Mouse (Mus musculus) midbrain, embryonic 15.5 days (tissue): ENCODE data around the gene Kcnd3. TPM values are rescaled to one million over a fixed set of nuclear protein-coding genes. Genes with fewer than 3 reads are reported as not detected.

Experiments
- ATAC-seq: fragments of 200-750 bp; cut with Nextera tagmentation; replicated peaks from 2 replicates; pipeline ENCODE4 v1.8.0; 2017; ENCODE audit warnings: moderate TSS enrichment
- H3K27ac ChIP-seq: fragments of 300-500 bp; sonication (generic); 2 replicates; pipeline ENCODE4 v1.5.1; 2015; ENCODE audit warnings: mild to moderate bottlenecking, inconsistent platforms
- H3K27me3 ChIP-seq: fragments of 300-500 bp; sonication (generic); replicated peaks from 2 replicates; pipeline ENCODE4 v1.6.1; 2015; ENCODE audit warnings: inconsistent platforms
- H3K36me3 ChIP-seq: fragments of 300-500 bp; sonication (generic); replicated peaks from 2 replicates; pipeline ENCODE4 v1.6.1; 2015; ENCODE audit warnings: inconsistent platforms
- H3K4me1 ChIP-seq: fragments of 300-500 bp; sonication (generic); 2 replicates; pipeline ENCODE4 v1.6.1; 2015; ENCODE audit warnings: inconsistent platforms
- H3K4me2 ChIP-seq: fragments of 300-500 bp; sonication (generic); 2 replicates; pipeline ENCODE4 v1.6.1; 2015; ENCODE audit warnings: inconsistent platforms, mild to moderate bottlenecking, moderate library complexity
- H3K4me3 ChIP-seq: fragments of 300-500 bp; sonication (generic); 2 replicates; pipeline ENCODE4 v1.5.1; 2015; ENCODE audit warnings: mild to moderate bottlenecking, inconsistent platforms
- H3K9ac ChIP-seq: fragments of 300-500 bp; sonication (generic); 2 replicates; pipeline ENCODE4 v1.6.1; 2015; ENCODE audit warnings: mild to moderate bottlenecking, inconsistent platforms
- H3K9me3 ChIP-seq: fragments of 300-500 bp; sonication (generic); 2 replicates; pipeline ENCODE4 v1.6.1; 2016; ENCODE audit warnings: inconsistent platforms
- WGBS: fragments of 180-500 bp; shearing (Covaris S2); methylation state at CpG from one replicate; pipeline ENCODE4 v1.1.7; 2015; ENCODE audit warnings: mixed read lengths; 5-methylcytosine and 5-hydroxymethylcytosine counted together
- polyA plus RNA-seq: library from polyadenylated mRNA; unstranded; fragments of >200 nt; fragmentation: Nextera tagmentation; extraction: Ambion mirVana; gene quantifications from 2 replicates; pipeline ENCODE4 v1.2.1, GENCODE M21; 2015

The Kcnd3 gene
- polyA plus RNA-seq, 1 experiment from 2014 or later = 12.5 TPM

DNA sequence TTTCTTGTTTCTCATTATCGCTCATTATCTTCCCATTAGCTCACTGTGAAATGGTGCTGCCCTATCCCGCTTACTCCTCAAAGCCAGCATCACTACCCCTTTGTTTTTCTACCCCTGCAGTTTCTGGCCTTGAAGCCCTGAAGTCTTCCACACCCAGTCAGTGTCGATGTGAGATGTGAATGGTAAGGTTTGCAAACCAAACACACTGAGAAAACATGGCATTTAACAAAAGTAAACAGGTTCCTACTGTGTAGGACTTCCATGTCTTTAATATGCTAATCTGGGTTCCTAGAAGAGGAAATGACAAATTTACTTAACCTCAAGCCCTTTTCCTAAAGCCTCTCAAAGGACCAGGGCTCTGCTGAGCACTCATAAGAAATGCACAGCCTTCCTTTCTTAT is 118.7 kb downstream of the Kcnd3 start:
- no peak for ATAC-seq
- H3K4me3 ChIP-seq = no peak overlapping the region
- no peak overlapping the region for H3K27ac ChIP-seq
- 44% methylated on average over 3 of the region's 3 CpGs for WGBS
- peaks cover 54% of the 10 kb centered on the region for H3K4me1 ChIP-seq
- H3K9ac ChIP-seq = no peak overlapping the region
- no peaks in the 10 kb centered on the region for H3K9me3 ChIP-seq
- no peaks in the 10 kb centered on the region for H3K27me3 ChIP-seq
- H3K36me3 ChIP-seq = no peaks in the 10 kb centered on the region
- no peak overlapping the region for H3K4me2 ChIP-seq

DNA sequence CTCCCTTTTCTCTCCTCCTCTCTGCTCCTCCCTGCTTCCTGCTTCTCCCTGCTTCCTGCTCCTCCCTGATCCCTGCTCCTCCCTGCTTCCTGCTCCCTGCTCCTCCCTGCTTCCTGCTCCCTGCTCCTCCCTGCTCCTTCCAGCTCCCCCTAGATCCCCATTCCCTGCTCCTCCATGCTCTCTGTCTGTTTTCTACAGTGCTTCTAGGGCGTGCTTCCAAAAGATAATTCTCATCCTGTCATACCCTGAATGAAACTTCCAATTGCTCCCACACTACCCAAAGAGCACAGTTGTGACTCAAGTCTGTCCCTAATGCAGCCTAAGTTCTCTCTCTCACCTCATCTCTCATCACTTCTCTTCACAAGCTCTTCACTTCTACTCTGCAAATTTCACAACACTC is 119.8 kb downstream of the Kcnd3 start:
- Histone ChIP-seq H3K4me1 (peaks cover 44% of the 10 kb centered on the region), H3K27ac (no peak overlapping the region), H3K27me3 (no peaks in the 10 kb centered on the region), H3K9ac (no peak overlapping the region), H3K36me3 (no peaks in the 10 kb centered on the region), H3K9me3 (no peaks in the 10 kb centered on the region), H3K4me3 (no peak overlapping the region), H3K4me2 (no peak overlapping the region)
- 86% methylated on average over 1 of the region's 1 CpGs for WGBS
- no peak for ATAC-seq

DNA sequence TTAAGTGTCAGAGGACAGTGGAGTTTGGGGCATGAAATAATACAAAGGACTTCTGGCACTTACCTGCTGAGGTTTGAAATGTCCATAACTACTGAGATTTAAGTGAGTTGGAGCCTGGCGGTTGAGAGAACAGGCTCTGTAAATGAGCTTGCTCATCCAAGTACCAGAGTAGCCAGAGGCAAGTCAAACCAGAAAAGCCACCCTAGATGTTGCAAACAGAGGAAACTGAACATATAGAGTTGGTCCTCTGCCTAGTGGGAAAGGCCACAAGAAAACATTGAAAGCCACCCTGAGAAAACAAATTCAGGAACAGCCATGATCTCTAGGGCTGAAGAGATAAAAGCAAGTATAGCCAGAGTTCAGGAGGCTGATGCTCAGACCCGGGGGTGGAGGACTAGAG is 121.0 kb downstream of the Kcnd3 start:
- Histone ChIP-seq H3K36me3 (no peaks in the 10 kb centered on the region), H3K27me3 (no peaks in the 10 kb centered on the region), H3K9ac (no peak overlapping the region), H3K4me2 (no peak overlapping the region), H3K9me3 (no peaks in the 10 kb centered on the region), H3K4me1 (peaks cover 32% of the 10 kb centered on the region), H3K4me3 (no peak overlapping the region), H3K27ac (no peak overlapping the region)
- ATAC-seq = no peak
- 81% methylated on average over 2 of the region's 2 CpGs for WGBS

DNA sequence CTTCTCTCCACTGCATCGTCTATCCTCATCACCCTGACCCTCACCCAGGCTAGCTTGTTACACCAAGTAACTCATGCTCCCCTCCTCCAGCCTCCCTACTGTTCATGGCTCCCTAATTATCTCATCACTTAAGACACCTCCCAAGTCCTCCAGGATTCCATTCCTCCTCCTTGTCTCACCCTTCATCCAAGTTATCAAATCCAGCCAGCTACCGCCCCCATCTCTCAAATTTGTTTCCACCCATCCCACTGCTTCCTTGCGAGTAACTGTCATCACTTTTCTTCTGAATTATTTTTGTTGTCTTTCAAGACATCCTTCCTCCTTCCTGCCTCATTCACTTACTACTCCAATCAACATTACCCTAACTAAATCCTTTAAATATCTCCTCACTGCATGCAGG is 126.2 kb downstream of the Kcnd3 start:
- WGBS = 80% methylated on average over 3 of the region's 3 CpGs
- H3K9me3 ChIP-seq = no peaks in the 10 kb centered on the region
- no peak overlapping the region for H3K27ac ChIP-seq
- no peaks in the 10 kb centered on the region for H3K27me3 ChIP-seq
- H3K4me3 ChIP-seq = no peak overlapping the region
- H3K4me2 ChIP-seq = no peak overlapping the region
- H3K9ac ChIP-seq = no peak overlapping the region
- H3K4me1 ChIP-seq = peaks cover 3% of the 10 kb centered on the region; the same call in 1 of the 2 replicates
- no peaks in the 10 kb centered on the region for H3K36me3 ChIP-seq
- ATAC-seq = no peak

DNA sequence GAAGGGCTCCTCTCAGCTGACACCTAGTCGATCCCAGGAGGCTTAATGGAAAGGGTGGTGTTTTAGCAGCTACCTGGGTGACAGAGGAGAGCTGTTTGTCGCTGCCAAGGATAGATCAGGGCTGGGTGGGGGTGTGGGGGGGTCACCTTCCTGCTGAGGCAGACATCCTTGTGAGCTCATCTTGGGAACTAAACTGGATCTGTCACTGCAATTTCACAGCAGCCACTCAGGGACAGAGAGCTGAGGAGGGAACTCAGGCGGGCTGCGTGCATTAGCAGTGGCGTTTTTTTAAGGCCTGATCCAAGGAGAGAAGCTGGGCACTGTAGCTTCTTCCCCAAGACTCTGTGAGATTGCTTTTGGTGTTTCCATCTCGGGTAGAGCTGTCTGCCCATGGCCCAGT is 129.0 kb downstream of the Kcnd3 start:
- ATAC-seq = 0 out of 2 replicates have a peak, but pooled peaks have one; percentile 35
- Histone ChIP-seq H3K9me3 (no peaks in the 10 kb centered on the region), H3K27me3 (no peaks in the 10 kb centered on the region), H3K36me3 (no peaks in the 10 kb centered on the region), H3K4me2 (no peak overlapping the region), H3K27ac (no peak overlapping the region), H3K4me3 (no peak overlapping the region), H3K4me1 (peaks cover 12% of the 10 kb centered on the region), H3K9ac (no peak overlapping the region)
- 46% methylated on average over 6 of the region's 6 CpGs for WGBS

DNA sequence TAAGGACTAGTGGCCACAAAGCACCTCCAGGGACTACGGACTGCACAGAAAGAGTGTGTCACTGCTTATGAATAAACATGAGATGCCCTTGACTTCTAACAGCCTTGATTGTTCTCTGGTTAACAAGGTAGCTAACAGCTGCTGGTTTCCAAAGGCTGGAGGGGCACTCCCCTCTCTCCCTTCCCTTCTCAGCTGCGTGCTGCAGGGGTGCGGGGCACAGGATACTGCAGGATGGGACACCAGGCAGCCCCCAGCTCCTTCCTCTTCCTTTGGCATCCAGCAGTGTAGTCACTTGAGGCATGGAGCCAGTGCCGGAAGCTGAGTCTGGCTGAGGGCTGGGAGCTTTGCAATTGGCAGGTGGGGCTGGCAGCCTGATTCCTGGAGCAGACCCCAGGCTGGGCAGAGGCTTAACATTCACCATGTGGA is 133.6 kb downstream of the Kcnd3 start:
- H3K9ac ChIP-seq = no peak overlapping the region
- ATAC-seq = peak; percentile 65
- no peak overlapping the region for H3K4me3 ChIP-seq
- H3K27ac ChIP-seq = no peak overlapping the region; the same call in 1 of the 2 replicates
- no peaks in the 10 kb centered on the region for H3K27me3 ChIP-seq
- H3K4me2 ChIP-seq = no peak overlapping the region
- 7% methylated on average over 4 of the region's 4 CpGs for WGBS
- H3K9me3 ChIP-seq = no peaks in the 10 kb centered on the region
- no peaks in the 10 kb centered on the region for H3K36me3 ChIP-seq
- peaks cover 25% of the 10 kb centered on the region for H3K4me1 ChIP-seq

DNA sequence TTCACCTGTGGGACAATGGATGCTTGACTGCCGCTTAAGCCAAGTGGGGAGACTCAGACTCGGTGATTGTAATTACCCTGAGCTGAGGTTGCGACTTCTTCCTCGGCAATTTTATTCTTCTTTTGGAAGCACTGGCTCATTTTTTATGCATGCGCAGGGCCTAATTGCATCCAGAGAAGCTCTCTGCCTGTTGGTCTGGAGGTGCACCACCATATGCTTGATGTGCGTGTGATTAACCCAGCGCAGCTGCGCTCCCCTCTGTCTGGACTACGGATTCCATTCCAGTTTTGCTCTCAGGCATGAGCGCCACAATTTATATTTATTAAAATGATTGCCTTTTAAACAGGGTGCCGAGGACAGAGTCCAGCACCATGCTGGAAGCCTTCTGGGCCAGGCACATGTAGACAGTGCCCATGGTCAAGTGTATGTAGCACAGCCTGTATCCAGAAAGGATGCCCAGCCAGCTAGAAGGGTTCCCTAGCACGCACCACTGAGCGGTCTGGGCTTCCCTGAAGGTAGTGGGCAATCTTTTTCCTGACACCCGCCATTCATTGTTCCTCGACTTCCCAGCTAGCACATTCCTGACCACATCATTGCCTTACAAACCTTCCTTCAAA is 138.0 kb downstream of the Kcnd3 start:
- Histone ChIP-seq H3K36me3 (no peaks in the 10 kb centered on the region), H3K4me2 (no peak overlapping the region), H3K9ac (no peak overlapping the region), H3K9me3 (no peaks in the 10 kb centered on the region), H3K27ac (peak overlapping the region; percentile 73), H3K27me3 (no peaks in the 10 kb centered on the region), H3K4me1 (peaks cover 25% of the 10 kb centered on the region), H3K4me3 (no peak overlapping the region)
- 49% methylated on average over 15 of the region's 15 CpGs for WGBS
- peak; percentile 73 for ATAC-seq

DNA sequence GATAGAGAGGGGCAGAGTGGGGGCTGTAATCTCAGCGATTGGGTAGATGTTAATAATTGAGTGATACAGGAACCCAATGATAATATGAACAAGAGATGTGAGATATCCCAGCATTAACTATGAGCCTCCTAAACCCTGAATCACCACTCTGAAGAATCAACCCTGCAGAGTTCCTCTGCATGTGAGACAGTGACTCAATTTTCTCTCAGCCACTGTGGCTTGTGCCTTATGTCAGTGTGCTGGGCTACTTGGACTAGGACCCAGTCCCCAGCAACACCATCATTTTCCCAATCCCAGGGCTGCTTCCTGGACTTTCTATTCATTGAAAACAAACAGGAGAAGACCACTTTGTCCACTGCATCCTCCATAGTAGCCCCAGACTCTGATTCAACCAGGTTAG is 139.6 kb downstream of the Kcnd3 start:
- H3K4me2 ChIP-seq = no peak overlapping the region
- 94% methylated on average over 1 of the region's 1 CpGs for WGBS
- no peaks in the 10 kb centered on the region for H3K9me3 ChIP-seq
- no peak overlapping the region for H3K9ac ChIP-seq
- ATAC-seq = no peak
- no peak overlapping the region for H3K27ac ChIP-seq
- no peaks in the 10 kb centered on the region for H3K36me3 ChIP-seq
- H3K27me3 ChIP-seq = no peaks in the 10 kb centered on the region
- H3K4me3 ChIP-seq = no peak overlapping the region
- peaks cover 16% of the 10 kb centered on the region for H3K4me1 ChIP-seq

DNA sequence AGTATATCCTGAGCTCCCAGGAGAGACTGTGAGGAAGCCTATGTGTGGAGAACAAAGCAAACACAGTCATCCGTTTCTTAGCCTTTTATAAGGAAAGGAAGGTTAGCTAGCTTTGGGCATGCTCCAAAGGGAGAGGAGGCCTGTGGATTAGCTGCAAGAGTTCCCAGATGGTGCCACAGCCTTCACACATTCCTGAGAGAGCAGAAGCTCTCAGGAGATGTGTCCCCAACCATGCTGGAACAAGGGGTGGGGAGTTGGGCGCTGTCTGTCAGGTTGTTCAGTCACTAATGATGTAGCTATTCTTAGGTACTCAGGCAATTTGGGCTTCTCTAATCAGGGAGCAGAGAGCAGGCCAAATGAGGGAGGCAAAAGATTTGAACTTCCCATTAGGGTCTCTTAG is 140.1 kb downstream of the Kcnd3 start:
- H3K27ac ChIP-seq = no peak overlapping the region
- H3K27me3 ChIP-seq = no peaks in the 10 kb centered on the region
- no peak overlapping the region for H3K4me2 ChIP-seq
- H3K4me3 ChIP-seq = no peak overlapping the region
- H3K9ac ChIP-seq = no peak overlapping the region
- H3K36me3 ChIP-seq = no peaks in the 10 kb centered on the region
- no peak for ATAC-seq
- H3K9me3 ChIP-seq = no peaks in the 10 kb centered on the region
- 61% methylated on average over 2 of the region's 2 CpGs for WGBS
- H3K4me1 ChIP-seq = peaks cover 16% of the 10 kb centered on the region

DNA sequence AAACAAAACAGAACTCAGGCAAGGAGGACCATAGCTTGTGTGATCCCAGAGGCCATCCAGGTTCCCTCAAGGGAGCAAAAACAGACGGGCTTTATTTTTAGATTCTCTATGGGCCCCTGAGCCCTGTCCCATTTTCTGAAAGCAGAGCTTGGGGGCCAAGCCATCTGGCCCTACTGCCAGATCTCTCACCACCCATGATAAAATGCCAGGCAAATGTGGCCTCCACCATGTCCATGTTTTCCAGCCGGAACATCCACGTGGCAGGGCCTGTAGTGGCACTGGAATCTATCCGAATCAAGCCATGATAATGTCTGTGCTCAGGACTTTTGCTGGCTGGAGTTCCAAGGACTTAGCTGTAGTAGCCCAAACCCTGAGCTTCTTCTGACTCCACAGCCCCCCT is 148.4 kb downstream of the Kcnd3 start:
- no peaks in the 10 kb centered on the region for H3K4me1 ChIP-seq
- no peak overlapping the region for H3K4me2 ChIP-seq
- H3K27ac ChIP-seq = no peak overlapping the region
- no peaks in the 10 kb centered on the region for H3K9me3 ChIP-seq
- H3K27me3 ChIP-seq = no peaks in the 10 kb centered on the region
- H3K4me3 ChIP-seq = no peak overlapping the region
- no peak for ATAC-seq
- H3K36me3 ChIP-seq = no peaks in the 10 kb centered on the region
- no peak overlapping the region for H3K9ac ChIP-seq
- WGBS = 92% methylated on average over 4 of the region's 4 CpGs

DNA sequence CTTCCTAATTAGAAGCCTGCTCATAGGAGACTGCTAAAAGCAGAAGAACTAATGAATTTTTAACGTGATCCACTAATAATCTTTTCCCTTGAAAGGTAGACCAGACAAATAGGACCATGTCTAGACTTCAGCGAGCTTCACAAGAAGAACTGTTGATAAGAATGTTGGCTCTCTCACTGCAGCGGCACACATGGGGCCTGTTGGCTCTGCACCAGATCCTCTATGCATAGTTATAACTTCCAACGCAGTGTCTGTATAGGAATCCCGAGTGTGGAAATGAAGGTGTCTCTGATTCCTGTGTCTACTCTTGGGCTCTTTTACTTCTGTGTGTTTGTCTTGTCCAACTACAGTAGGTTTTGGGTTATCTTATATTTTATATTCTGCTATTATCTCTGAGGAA is 150.8 kb downstream of the Kcnd3 start:
- no peaks in the 10 kb centered on the region for H3K27me3 ChIP-seq
- no peak overlapping the region for H3K27ac ChIP-seq
- H3K4me1 ChIP-seq = no peaks in the 10 kb centered on the region
- no peak overlapping the region for H3K4me2 ChIP-seq
- 81% methylated on average over 5 of the region's 5 CpGs for WGBS
- no peak for ATAC-seq
- H3K9me3 ChIP-seq = no peaks in the 10 kb centered on the region
- no peak overlapping the region for H3K9ac ChIP-seq
- no peak overlapping the region for H3K4me3 ChIP-seq
- no peaks in the 10 kb centered on the region for H3K36me3 ChIP-seq

DNA sequence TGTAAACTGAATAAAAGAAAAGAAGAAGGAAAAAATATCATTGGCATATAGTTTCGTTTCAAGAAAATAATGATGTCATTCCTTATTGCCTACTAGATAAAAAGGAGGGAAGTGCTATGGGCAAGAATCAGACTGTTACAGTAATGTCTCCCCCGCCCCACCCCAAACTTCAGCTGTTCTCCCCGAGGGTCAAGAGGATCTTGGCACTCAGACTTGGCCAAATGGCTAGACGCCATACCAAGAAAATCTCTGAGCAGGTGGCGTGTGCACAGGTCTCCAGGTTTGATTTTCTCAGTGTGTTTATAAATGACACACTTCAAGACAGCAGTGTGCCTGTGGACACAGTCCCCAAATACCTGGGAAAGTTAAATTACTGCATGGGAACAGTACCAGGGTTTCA is 153.6 kb downstream of the Kcnd3 start:
- Histone ChIP-seq H3K4me2 (no peak overlapping the region), H3K9me3 (no peaks in the 10 kb centered on the region), H3K4me3 (no peak overlapping the region), H3K27me3 (no peaks in the 10 kb centered on the region), H3K4me1 (no peaks in the 10 kb centered on the region), H3K36me3 (no peaks in the 10 kb centered on the region), H3K9ac (no peak overlapping the region), H3K27ac (no peak overlapping the region)
- WGBS = 77% methylated on average over 5 of the region's 5 CpGs
- no peak for ATAC-seq

DNA sequence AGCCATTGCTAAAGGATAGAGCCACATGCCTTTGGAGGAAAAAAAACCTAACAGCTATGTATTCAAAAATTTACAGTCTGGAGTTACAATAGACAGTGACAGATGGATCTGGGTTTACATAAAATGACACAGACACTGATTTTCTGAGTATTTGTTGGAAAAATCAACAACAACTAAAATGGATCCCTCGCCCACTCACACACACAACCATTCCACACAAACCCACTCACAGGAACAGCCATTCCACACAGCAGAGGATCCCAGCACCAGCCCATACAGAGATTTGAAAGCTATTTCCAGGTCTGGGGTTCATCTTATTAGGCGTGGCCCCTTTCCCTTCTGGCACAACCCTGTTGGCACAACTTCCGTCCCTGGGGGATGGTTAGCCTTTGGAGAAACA is 156.7 kb downstream of the Kcnd3 start:
- no peak overlapping the region for H3K4me3 ChIP-seq
- no peaks in the 10 kb centered on the region for H3K4me1 ChIP-seq
- H3K27me3 ChIP-seq = no peaks in the 10 kb centered on the region
- no peak overlapping the region for H3K27ac ChIP-seq
- WGBS = 89% methylated on average over 3 of the region's 3 CpGs
- no peaks in the 10 kb centered on the region for H3K36me3 ChIP-seq
- no peak overlapping the region for H3K4me2 ChIP-seq
- no peaks in the 10 kb centered on the region for H3K9me3 ChIP-seq
- no peak for ATAC-seq
- no peak overlapping the region for H3K9ac ChIP-seq
